Mouse (Mus musculus) hindbrain, embryonic 10.5 days (tissue): ENCODE measurements around the gene Kank2. TPM values are rescaled to one million over a fixed set of nuclear protein-coding genes. Genes with fewer than 3 reads are reported as not detected.
A peak's percentile ranks its signal among the peaks of the same experiment; 100 is the strongest.

Experiments
- DNase-seq: peaks from one replicate; pipeline ENCODE4 v3.0.0-alpha.2; 2017; ENCODE audit warnings: low spot score
- H3K27ac ChIP-seq: fragments of 300-500 bp; sonication (generic); 2 replicates; pipeline ENCODE4 v1.5.1; 2016; ENCODE audit warnings: mild to moderate bottlenecking, moderate library complexity
- H3K27me3 ChIP-seq: fragments of 300-500 bp; sonication (generic); 2 replicates; pipeline ENCODE4 v1.6.1; 2016; ENCODE audit warnings: mild to moderate bottlenecking; ENCODE audit not compliant: poor library complexity, insufficient read depth, severe bottlenecking
- H3K36me3 ChIP-seq: fragments of 300-500 bp; sonication (generic); 2 replicates; pipeline ENCODE4 v1.6.1; 2016; ENCODE audit warnings: mild to moderate bottlenecking, moderate library complexity
- H3K4me1 ChIP-seq: fragments of 300-500 bp; sonication (generic); replicated peaks from 2 replicates; pipeline ENCODE4 v1.6.1; 2016; ENCODE audit warnings: mild to moderate bottlenecking
- H3K4me3 ChIP-seq: fragments of 300-500 bp; sonication (generic); 2 replicates; pipeline ENCODE4 v1.5.1; 2016; ENCODE audit warnings: mild to moderate bottlenecking, moderate library complexity
- H3K9me3 ChIP-seq: fragments of 300-500 bp; sonication (generic); 2 replicates; pipeline ENCODE4 v1.6.1; 2016; ENCODE audit warnings: mild to moderate bottlenecking, moderate library complexity
- whole genome bisulfite sequencing: fragments of 180-500 bp; shearing (Covaris S2); methylation state at CpG from one replicate; pipeline ENCODE4 v1.1.7; 2016; 5-methylcytosine and 5-hydroxymethylcytosine counted together
- polyA plus RNA-seq: library from polyadenylated mRNA; unstranded; fragments of >200 nt; fragmentation: Nextera tagmentation; extraction: Ambion mirVana; gene quantifications from 2 replicates; pipeline ENCODE4 v1.2.1, GENCODE M21; 2016

Gene Kank2
- polyA plus RNA-seq = 10.0 and 11.0 TPM in 2 replicates

GRCm38 (mm10) chr9:21798345-21799009 is at the start of gene Kank2:
TSS of gene Kank2 (minus strand) at chr9:21798744.
- Histone ChIP-seq H3K27ac (peak within 1 kb of the TSS; percentile 92), H3K9me3 (0 out of 2 replicates have a peak, but pooled peaks cover 2% of the 10 kb centered on the region), H3K4me1 (peaks cover 42% of the 10 kb centered on the region), H3K27me3 (no peaks in the 10 kb centered on the region), H3K36me3 (peaks cover 43% of the 10 kb centered on the region), H3K4me3 (peak within 1 kb of the TSS; percentile 83)
- WGBS = under 1% methylated on average over 52 of the region's 52 CpGs
- peak; percentile 89 for DNase-seq

- Histone ChIP-seq H3K27me3 (no peaks in the 10 kb centered on the region), H3K36me3 (peaks cover 32% of the 10 kb centered on the region), H3K4me3 (no peak overlapping the region), H3K4me1 (peaks cover 68% of the 10 kb centered on the region), H3K9me3 (no peaks in the 10 kb centered on the region), H3K27ac (0 out of 2 replicates have a peak overlapping the region, but pooled peaks have one; percentile 50)
- no peak for DNase-seq
- WGBS = 23% methylated on average over 10 of the region's 10 CpGs
Measured at GRCm38 (mm10) chr9:21847926-21848325, 49.4 kb upstream of the Kank2 start.

GRCm38 (mm10) chr9:21847425-21847824 is 48.9 kb upstream of the Kank2 start:
- no peaks in the 10 kb centered on the region for H3K9me3 ChIP-seq
- peaks cover 68% of the 10 kb centered on the region for H3K4me1 ChIP-seq
- H3K36me3 ChIP-seq = peaks cover 37% of the 10 kb centered on the region
- H3K27me3 ChIP-seq = no peaks in the 10 kb centered on the region
- DNase-seq = no peak
- H3K4me3 ChIP-seq = peak overlapping the region; percentile 28; the same call in 1 of the 2 replicates
- WGBS = 21% methylated on average over 3 of the region's 3 CpGs
- peak overlapping the region; percentile 69; the same call in 1 of the 2 replicates for H3K27ac ChIP-seq

GRCm38 (mm10) chr9:21846755-21847341 is 48.3 kb upstream of the Kank2 start:
- Histone ChIP-seq H3K27ac (peak overlapping the region; percentile 69), H3K27me3 (no peaks in the 10 kb centered on the region), H3K9me3 (no peaks in the 10 kb centered on the region), H3K4me1 (peaks cover 65% of the 10 kb centered on the region), H3K4me3 (peak overlapping the region; percentile 28), H3K36me3 (peaks cover 43% of the 10 kb centered on the region)
- DNase-seq = peak; percentile 33
- 17% methylated on average over 11 of the region's 11 CpGs for WGBS

- Histone ChIP-seq H3K4me1 (peaks cover 52% of the 10 kb centered on the region), H3K36me3 (peaks cover 54% of the 10 kb centered on the region), H3K27me3 (no peaks in the 10 kb centered on the region), H3K27ac (no peak overlapping the region), H3K9me3 (no peaks in the 10 kb centered on the region), H3K4me3 (no peak overlapping the region)
- 55% methylated on average over 14 of the region's 14 CpGs for WGBS
- DNase-seq = no peak
Measured at GRCm38 (mm10) chr9:21845381-21846080, 47.0 kb upstream of the Kank2 start.

- DNase-seq = no peak
- Histone ChIP-seq H3K36me3 (peaks cover 70% of the 10 kb centered on the region), H3K27me3 (no peaks in the 10 kb centered on the region), H3K4me1 (peaks cover 33% of the 10 kb centered on the region), H3K9me3 (no peaks in the 10 kb centered on the region), H3K4me3 (no peak overlapping the region), H3K27ac (no peak overlapping the region)
- 91% methylated on average over 6 of the region's 6 CpGs for WGBS
Measured at GRCm38 (mm10) chr9:21843086-21843485, 44.5 kb upstream of the Kank2 start.

- 52% methylated on average over 5 of the region's 5 CpGs for WGBS
- H3K36me3 ChIP-seq = peaks cover 76% of the 10 kb centered on the region
Measured at GRCm38 (mm10) chr9:21842391-21842790, 43.8 kb upstream of the Kank2 start.

GRCm38 (mm10) chr9:21841340-21841739 is 42.8 kb upstream of the Kank2 start:
- H3K36me3 ChIP-seq = peaks cover 78% of the 10 kb centered on the region
- peaks cover 16% of the 10 kb centered on the region; the same call in 1 of the 2 replicates for H3K4me1 ChIP-seq
- 96% methylated on average over 6 of the region's 6 CpGs for whole genome bisulfite sequencing
- no peaks in the 10 kb centered on the region for H3K9me3 ChIP-seq
- no peaks in the 10 kb centered on the region for H3K27me3 ChIP-seq
- no peak for DNase-seq
- H3K4me3 ChIP-seq = no peak overlapping the region
- H3K27ac ChIP-seq = no peak overlapping the region

More at GRCm38 (mm10) chr9:21842391-21842790, 43.8 kb upstream of the Kank2 start:
- DNase-seq = no peak
- H3K4me1 ChIP-seq = peaks cover 26% of the 10 kb centered on the region
- H3K4me3 ChIP-seq = no peak overlapping the region
- no peaks in the 10 kb centered on the region for H3K9me3 ChIP-seq
- no peak overlapping the region for H3K27ac ChIP-seq
- H3K27me3 ChIP-seq = no peaks in the 10 kb centered on the region

GRCm38 (mm10) chr9:21840115-21840787 is 41.7 kb upstream of the Kank2 start:
- Histone ChIP-seq H3K4me3 (no peak overlapping the region), H3K9me3 (no peaks in the 10 kb centered on the region), H3K27ac (no peak overlapping the region), H3K36me3 (peaks cover 79% of the 10 kb centered on the region), H3K4me1 (peaks cover 12% of the 10 kb centered on the region; the same call in 1 of the 2 replicates), H3K27me3 (no peaks in the 10 kb centered on the region)
- DNase-seq = peak; percentile 55
- 54% methylated on average over 8 of the region's 8 CpGs for WGBS

GRCm38 (mm10) chr9:21837690-21838089 is 39.1 kb upstream of the Kank2 start:
- no peaks in the 10 kb centered on the region for H3K27me3 ChIP-seq

GRCm38 (mm10) chr9:21835258-21835912 is 36.8 kb upstream of the Kank2 start, which contains the start of gene Angptl8:
TSS of gene Angptl8 (plus strand) at chr9:21835510.
- 82% methylated on average over 15 of the region's 15 CpGs for WGBS
- Histone ChIP-seq H3K36me3 (peaks cover 75% of the 10 kb centered on the region), H3K4me1 (no peaks in the 10 kb centered on the region), H3K27me3 (no peaks in the 10 kb centered on the region), H3K27ac (no peak within 1 kb of the TSS), H3K4me3 (no peak within 1 kb of the TSS), H3K9me3 (no peaks in the 10 kb centered on the region)
- DNase-seq = no peak

More at GRCm38 (mm10) chr9:21837690-21838089, 39.1 kb upstream of the Kank2 start:
- no peak overlapping the region for H3K27ac ChIP-seq
- H3K4me1 ChIP-seq = peaks cover 6% of the 10 kb centered on the region; the same call in 1 of the 2 replicates
- no peaks in the 10 kb centered on the region for H3K9me3 ChIP-seq
- no peak for DNase-seq
- no peak overlapping the region for H3K4me3 ChIP-seq
- peaks cover 74% of the 10 kb centered on the region for H3K36me3 ChIP-seq
- 92% methylated on average over 2 of the region's 2 CpGs for WGBS
